Mouse (Mus musculus) erythroblast, adult 5-6 weeks (primary cell): ENCODE measurements around the gene Dtx2. TPM values are rescaled to one million over a fixed set of nuclear protein-coding genes. Genes with fewer than 3 reads are reported as not detected.
A peak's percentile ranks its signal among the peaks of the same experiment; 100 is the strongest.

Experiments used
- ATAC-seq: replicated peaks from 2 replicates; pipeline ENCODE4 v1.8.0; 2016; ENCODE audit warnings: moderate number of reproducible peaks, mild to moderate bottlenecking, moderate TSS enrichment, inconsistent platforms; ENCODE audit not compliant: poor library complexity, low FRiP score, severe bottlenecking
- total RNA-seq, 2 experiments: library from RNA; stranded (forward) in 1 of 2; stranded (reverse) in 1 of 2; fragments of 150-400 nt in 1 of 2; fragments of 200-764, 138-1000 nt in 1 of 2; gene quantifications; 2 replicates each; pipeline versions ENCODE4 v1.2.3 to v1.2.4; 2015 to 2017; ENCODE audit warnings: low replicate concordance in 2 of 2

Gene Dtx2
- total RNA-seq, 2 experiments from 2014 or later: 2.3 to 22.1 TPM

- no peak for ATAC-seq
These were observed 22.7 kb upstream of the Dtx2 start for GRCm38 (mm10) chr5:135971876-135972275.

- ATAC-seq: no peak
These were observed 20.2 kb upstream of the Dtx2 start, which contains the start of gene Ssc4d for GRCm38 (mm10) chr5:135974365-135974764. Gene Ssc4d (minus strand): TSS chr5:135974531.

GRCm38 (mm10) chr5:135975893-135976668 is 18.5 kb upstream of the Dtx2 start:
- peak; percentile 63 for ATAC-seq

- no peak for ATAC-seq
These were observed 15.2 kb upstream of the Dtx2 start for GRCm38 (mm10) chr5:135979381-135979780.

GRCm38 (mm10) chr5:135979904-135980303 is 14.7 kb upstream of the Dtx2 start, which contains the start of gene Zp3:
Gene Zp3 (plus strand): TSS chr5:135980099.
- ATAC-seq: no peak

GRCm38 (mm10) chr5:135982398-135982797 is 12.2 kb upstream of the Dtx2 start:
- ATAC-seq: peak; percentile 84

GRCm38 (mm10) chr5:135984546-135985044 is 10.0 kb upstream of the Dtx2 start:
- ATAC-seq: no peak

GRCm38 (mm10) chr5:135987248-135987647 is 7.4 kb upstream of the Dtx2 start:
- ATAC-seq: no peak

- ATAC-seq: no peak
These were observed 4.0 kb upstream of the Dtx2 start for GRCm38 (mm10) chr5:135990601-135991000.

- ATAC-seq: no peak
These were observed 1.1 kb upstream of the Dtx2 start for GRCm38 (mm10) chr5:135993381-135993965.

- ATAC-seq: no peak
These were observed 270 bp upstream of the Dtx2 start for GRCm38 (mm10) chr5:135994335-135994724.

- ATAC-seq: no peak
These were observed 1.6 kb downstream of the Dtx2 start for GRCm38 (mm10) chr5:135996162-135996561.

GRCm38 (mm10) chr5:136001222-136001621 is 6.6 kb downstream of the Dtx2 start:
- ATAC-seq: no peak

GRCm38 (mm10) chr5:136002325-136002724 is 7.7 kb downstream of the Dtx2 start:
- ATAC-seq: no peak

- ATAC-seq: no peak
These were observed 8.2 kb downstream of the Dtx2 start for GRCm38 (mm10) chr5:136002751-136003151.

GRCm38 (mm10) chr5:136004537-136004936 is 9.9 kb downstream of the Dtx2 start:
- no peak for ATAC-seq

GRCm38 (mm10) chr5:136007745-136008144 is 13.1 kb downstream of the Dtx2 start:
- ATAC-seq: no peak

- ATAC-seq: no peak
These were observed 20.3 kb downstream of the Dtx2 start for GRCm38 (mm10) chr5:136014877-136015276.

GRCm38 (mm10) chr5:136015586-136015985 is 21.0 kb downstream of the Dtx2 start:
- no peak for ATAC-seq

- ATAC-seq: no peak
These were observed 21.6 kb downstream of the Dtx2 start for GRCm38 (mm10) chr5:136016014-136016876.
